Mouse (Mus musculus) layer of hippocampus, adult 9-11 months (tissue): Measurements from ENCODE around the gene Pacsin2.
"Not testable (repeated sequence)": the region's sequence is repeated elsewhere in the genome, so short reads cannot be mapped to it uniquely, and the experiment has no call there.

ENCODE experiments used
- DNase-seq: peaks from one replicate; pipeline ENCODE4 v3.0.0; 2022

Pacsin2 gene

GRCm38 (mm10) chr15:83464083-83464904, at the start of gene Pacsin2:
Gene Pacsin2, minus strand, starts transcription at chr15:83464606.
- DNase-seq: peak; percentile 97

- DNase-seq: no peak
These were observed 48.3 kb upstream of the Pacsin2 start for GRCm38 (mm10) chr15:83512489-83513281.

GRCm38 (mm10) chr15:83510805-83511405, 46.5 kb upstream of the Pacsin2 start, which contains the start of gene Ttll1:
Gene Ttll1, minus strand, starts transcription at chr15:83510893.
- DNase-seq: peak; percentile 96

DNA sequence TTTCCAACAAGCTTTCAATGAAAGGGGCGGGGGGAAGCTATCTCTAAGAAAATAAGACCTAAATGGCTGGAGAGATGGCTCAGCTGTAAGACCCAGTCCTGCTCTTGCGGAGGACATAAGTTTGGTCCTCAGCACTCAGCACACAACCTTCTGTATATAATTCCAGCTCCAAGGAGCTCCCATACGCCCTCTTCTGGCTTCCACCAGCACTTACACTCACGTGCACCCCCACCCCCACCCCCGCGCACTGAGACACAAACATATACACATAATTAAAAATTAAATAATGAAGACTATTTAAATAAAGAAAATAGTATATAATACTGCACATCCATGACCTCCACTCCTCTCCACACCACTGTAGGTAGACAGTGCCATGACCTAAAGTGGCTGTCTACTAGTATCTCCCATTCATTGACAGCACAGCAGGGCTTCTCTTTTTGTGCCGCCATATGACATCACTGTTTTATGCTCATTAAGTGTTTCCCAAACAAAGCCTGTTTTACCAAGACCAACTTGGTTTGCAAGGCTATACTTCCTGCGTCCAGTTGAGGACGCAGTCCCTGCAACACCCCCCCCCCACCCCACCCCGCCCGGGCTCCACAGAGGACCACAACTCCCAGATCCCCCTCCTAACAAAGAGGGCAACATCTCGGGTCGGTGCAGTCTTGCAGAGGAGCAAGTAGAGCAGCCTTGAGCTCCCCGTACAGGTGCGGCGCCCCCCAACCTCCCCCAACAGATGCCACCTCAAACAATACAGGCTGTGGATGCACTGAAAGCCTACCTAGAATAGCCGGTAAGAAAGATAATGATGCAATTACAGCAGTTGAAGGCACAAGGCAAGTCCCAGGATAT, 45.8 kb upstream of the Pacsin2 start:
- no peak for DNase-seq

- DNase-seq: not testable (repeated sequence)
These were observed 37.1 kb upstream of the Pacsin2 start for GRCm38 (mm10) chr15:83501483-83501882.

GRCm38 (mm10) chr15:83500352-83500751, 35.9 kb upstream of the Pacsin2 start:
- no peak for DNase-seq

GRCm38 (mm10) chr15:83499211-83499755, 34.9 kb upstream of the Pacsin2 start:
- no peak for DNase-seq

DNA sequence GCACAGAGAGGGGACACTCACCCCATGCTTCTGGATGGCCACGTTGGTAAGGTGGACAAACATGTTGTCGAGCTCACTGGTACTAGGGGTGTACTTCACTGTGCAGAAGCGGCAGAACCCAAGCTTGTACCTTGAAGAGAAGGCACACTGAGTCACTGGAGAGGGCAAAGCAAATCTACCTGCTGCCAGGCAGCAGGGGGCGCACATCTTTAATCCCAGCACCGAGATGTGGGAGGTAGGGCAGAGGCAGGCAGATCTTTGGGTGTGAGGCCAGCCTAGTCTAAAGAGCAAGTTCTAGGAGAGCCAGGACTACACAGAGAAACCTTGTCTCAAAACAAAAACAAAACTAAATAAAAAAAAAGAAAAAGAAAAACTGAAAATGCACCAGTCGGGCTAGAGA, 32.9 kb upstream of the Pacsin2 start:
- DNase-seq: no peak

- DNase-seq: no peak
These were observed 31.5 kb upstream of the Pacsin2 start for GRCm38 (mm10) chr15:83495787-83496367.

DNA sequence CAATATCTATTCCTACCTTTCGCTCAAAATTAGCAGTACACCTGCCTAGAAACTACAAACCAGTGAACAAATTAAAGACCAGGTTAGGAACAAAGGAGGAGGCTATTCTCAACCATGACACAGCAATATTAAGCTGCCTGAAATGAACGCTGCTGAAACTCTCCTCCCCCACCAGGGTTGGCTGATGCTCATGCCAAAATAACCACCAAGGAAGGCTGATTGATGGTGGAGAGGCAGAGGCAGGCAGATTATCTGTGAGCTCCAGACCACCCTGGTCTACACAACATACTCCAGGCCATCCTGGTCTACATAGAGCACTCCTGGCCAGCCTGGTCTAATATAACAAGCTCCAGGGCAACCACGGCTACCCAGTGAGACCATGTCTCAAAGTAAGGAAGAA, 30.8 kb upstream of the Pacsin2 start:
- no peak for DNase-seq

DNA sequence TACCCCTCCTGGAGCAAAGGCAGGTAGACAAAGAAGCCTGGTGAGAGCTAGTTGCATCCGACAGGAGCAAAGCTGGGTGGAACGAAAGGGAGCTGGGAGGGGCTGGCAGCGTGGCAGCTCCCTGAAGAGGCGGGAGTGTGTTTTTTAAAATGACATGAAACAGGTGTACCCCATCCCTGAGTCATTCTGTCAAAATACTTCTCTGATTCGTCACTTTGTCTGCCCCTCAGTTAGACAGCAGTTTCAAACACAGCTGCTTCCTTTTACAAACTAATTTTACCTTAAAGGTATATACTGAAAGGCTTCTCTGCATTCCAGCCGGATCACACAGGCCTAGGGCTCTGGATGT, 30.1 kb upstream of the Pacsin2 start:
- no peak for DNase-seq

DNA sequence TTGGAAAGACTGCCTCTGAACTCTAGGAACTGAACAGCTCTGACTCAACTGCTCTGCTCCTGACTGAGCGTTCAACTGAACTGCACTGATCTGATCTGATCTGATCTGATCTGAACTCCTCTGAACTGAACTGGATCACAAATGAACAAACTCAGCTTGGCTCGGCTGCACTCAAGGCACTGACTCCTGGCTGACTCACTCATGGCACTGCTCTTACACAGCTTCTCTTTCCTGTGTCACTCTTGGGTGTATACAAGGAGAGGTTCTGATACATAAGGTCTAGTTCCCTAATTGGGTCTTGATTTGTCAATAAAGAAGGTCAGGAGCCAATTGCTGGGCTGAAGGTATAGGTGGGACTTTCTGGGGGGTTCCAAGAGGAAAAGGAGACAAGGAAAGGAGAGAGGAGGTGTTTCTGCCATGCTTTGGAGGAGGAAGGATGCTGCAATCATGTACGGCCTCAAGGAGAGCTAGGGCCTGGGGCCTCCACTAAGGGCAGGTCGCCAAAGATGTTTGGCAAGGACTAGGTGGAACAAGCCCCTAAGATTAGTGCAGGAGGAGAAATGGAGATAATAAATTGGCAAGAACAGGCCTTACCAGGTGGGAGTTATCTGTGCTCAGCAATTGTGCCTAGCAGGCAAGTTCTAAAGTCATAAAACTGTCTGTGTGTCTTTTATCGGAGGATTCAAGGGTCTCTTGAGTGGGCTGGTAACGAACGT, 29.6 kb upstream of the Pacsin2 start:
- DNase-seq: no peak

GRCm38 (mm10) chr15:83491891-83492290, 27.5 kb upstream of the Pacsin2 start:
- DNase-seq: no peak

DNA sequence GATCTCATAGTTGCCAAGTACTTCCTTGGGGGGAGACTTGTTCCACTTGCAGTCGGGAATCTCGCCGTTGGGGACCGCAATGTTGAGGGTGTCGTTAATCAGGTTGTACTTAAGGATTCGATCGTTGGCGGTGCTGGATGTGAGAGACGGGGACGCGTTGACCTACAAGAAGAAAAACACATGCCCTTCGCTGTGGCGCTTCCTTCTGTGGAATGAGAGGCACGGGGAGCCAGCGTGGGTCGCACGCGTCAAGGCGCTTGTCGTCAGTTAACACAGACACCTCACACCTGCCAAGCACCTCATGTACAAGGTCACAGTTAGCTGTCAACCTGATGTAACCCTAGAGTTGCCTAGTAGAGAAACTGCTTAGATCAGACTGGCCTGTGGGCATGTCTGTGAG, 25.1 kb upstream of the Pacsin2 start:
- DNase-seq: no peak

DNA sequence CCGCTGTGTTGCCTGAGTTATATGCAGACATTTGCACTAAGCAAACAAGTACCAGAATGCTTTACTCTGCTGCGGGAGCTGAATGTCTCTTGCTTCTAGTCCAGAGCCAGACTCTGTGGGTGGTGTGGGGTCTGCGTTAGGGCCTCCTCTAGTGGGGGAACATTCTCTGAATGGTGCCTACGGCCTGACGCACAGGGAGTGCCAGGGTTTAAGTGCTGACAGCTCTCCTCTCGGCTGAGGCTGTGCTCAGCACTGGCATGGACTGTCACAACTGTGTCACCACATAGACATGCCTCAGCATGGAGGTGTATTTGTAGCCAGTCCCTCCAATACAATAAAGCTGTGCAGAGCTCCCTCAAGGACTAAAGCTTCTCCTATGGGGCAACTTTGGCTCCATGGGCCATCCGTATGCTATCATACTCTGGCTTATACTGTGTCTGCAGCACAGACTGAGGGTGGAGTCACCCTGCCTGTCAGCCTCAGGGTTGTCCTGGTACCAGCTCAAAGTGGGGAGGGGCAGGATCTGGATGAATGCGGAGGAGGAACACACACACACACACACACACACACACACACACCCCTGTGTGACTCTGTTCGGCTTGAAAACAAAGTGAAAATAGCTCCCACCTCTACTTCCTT, 23.2 kb upstream of the Pacsin2 start:
- peak; percentile 19 for DNase-seq

- DNase-seq: no peak
These were observed 19.9 kb upstream of the Pacsin2 start for GRCm38 (mm10) chr15:83484311-83484710.

DNA sequence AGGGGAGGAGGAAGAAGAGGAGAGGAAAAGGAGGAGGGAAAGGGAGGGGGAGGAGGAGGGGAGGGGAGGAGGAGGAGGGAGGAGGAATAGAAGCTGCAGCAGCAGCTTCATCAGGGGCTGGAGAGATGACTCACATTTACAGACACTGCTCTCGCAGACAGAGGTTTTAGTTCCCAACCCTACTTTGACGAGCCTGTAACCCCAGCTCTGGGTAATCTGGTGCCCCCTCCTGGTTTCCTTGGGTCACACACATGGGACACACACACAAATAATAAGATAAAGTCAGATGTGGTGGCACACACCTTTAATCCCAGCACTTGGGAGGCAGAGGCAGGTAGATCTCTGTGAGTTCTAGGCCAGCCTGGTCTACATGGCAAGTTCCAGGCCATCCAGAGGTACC, 19.1 kb upstream of the Pacsin2 start:
- no peak for DNase-seq

DNA sequence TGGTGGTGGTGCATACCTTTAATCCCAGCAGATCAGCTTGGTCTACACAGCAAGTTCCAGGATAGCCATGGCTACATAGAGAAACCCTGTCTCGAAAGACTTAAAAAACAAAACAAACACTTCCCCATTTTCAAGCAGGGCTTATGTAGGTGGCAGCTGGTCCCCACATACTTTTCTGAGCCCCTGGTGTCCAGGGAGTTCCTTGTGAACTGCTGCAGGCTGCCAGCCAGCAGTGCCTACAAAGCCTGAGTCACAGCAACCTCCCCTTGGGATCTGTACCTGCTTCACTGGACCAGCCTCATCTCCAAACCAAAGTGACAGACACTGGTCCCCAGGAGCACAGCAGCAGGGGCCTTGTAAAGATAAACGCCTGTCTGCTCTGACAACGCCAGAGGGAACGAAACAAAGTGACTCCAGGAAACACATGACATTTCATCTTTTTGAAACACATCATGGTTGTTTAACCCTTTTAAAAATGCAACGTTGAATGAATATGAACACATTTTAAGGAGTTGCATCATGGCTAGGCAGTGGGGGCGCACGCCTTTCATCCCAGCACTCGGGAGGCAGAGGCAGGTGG, 18.3 kb upstream of the Pacsin2 start:
- no peak for DNase-seq

GRCm38 (mm10) chr15:83481236-83481780, 16.9 kb upstream of the Pacsin2 start:
- no peak for DNase-seq

- DNase-seq: no peak
These were observed 15.4 kb upstream of the Pacsin2 start for GRCm38 (mm10) chr15:83479818-83480217.
